Mouse (Mus musculus): ENCODE measurements around the gene Ugt1a9. TPM values are rescaled to one million over a fixed set of nuclear protein-coding genes. Genes with fewer than 3 reads are reported as not detected.
"Not testable (repeated sequence)": the region's sequence is repeated elsewhere in the genome, so short reads cannot be mapped to it uniquely, and the experiment has no call there.

The Ugt1a9 gene
- total and polyA plus RNA-seq, 3 experiments, result 0.27 TPM; not detected in 2

DNA sequence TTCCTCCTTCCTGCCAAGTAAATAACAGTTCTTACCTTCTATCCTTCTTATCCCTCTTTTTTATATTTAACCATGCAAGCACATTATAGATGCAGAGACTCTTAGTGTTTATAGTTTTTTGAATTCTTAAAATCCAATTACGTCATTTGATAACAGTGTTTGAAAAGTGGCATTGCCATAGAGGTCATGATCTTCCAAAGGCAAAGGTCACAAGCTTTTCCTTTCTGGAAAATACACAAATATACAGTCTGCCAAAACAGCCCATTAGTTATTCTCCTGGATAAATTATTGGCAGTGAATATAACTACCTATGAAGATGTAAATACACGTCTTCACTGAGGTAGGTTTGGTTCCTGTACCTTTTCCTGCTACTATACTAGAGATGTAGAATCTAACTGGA is 3.9 kb downstream of the Ugt1a9 start:
- DNase-seq (ENCODE audit: low spot score) (no peak), ATAC-seq (ENCODE audit: extremely low read depth, insufficient number of reproducible peaks, low FRiP score, poor library complexity, severe bottlenecking) (no peak)
- Histone ChIP-seq H3K36me3 (replicated peaks) (no peaks in the 10 kb centered on the region), H3K4me1 (ENCODE audit: insufficient read depth, low read depth, low read length) (peaks cover 6% of the 10 kb centered on the region), H3K4me3 (ENCODE audit: low read depth, low read length) (no peak overlapping the region), H3K27me3 (ENCODE audit: insufficient read depth, low read length) (peaks cover 9% of the 10 kb centered on the region), H3K9me3 (replicated peaks) (no peaks in the 10 kb centered on the region)
- no peak for TF ChIP-seq GATA2 (IDR thresholded peaks at IDR 0.05; ENCODE audit: borderline replicate concordance, low read depth, low read length)
- TF ChIP-seq TAL1 (conservative IDR thresholded peaks at IDR 0.05; ENCODE audit: low read depth, low read length), result no peak
- TF ChIP-seq GATA1 (IDR thresholded peaks at IDR 0.05; ENCODE audit: borderline replicate concordance, low read length), result no peak
- no peak for TF ChIP-seq CTCF (IDR thresholded peaks at IDR 0.05; ENCODE audit: low read depth, low read length)
- no peak for TF ChIP-seq POLR2AphosphoS5 (IDR thresholded peaks at IDR 0.05; ENCODE audit: insufficient replicate concordance, low read depth, low read length)

DNA sequence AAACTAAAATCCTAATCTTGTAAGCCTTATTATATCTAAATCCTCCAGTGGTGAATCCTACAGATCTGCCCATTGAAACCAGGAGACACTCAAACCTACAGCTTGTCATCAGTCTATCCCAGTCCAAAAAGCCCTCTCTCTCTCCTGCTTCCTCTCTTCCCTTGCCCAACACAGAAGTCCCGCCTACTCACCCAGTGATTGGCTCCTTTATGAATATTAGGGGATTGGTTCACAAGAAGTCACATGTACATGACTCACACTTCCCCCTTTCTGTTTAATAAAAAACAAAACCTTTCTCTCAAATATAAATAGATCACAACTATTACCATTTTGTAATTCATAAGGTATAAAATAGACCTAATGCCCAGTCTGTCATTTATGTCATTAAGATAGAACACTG is 6.5 kb downstream of the Ugt1a9 start:
- Histone ChIP-seq H3K9me3 (replicated peaks) (no peaks in the 10 kb centered on the region), H3K36me3 (replicated peaks) (no peaks in the 10 kb centered on the region), H3K4me1 (ENCODE audit: insufficient read depth, low read depth, low read length) (peaks cover 6% of the 10 kb centered on the region), H3K27me3 (ENCODE audit: insufficient read depth, low read length) (peaks cover 11% of the 10 kb centered on the region), H3K4me3 (ENCODE audit: low read depth, low read length) (no peak overlapping the region)
- TF ChIP-seq TAL1 (conservative IDR thresholded peaks at IDR 0.05; ENCODE audit: low read depth, low read length), result no peak
- TF ChIP-seq GATA1 (IDR thresholded peaks at IDR 0.05; ENCODE audit: borderline replicate concordance, low read length), result no peak
- ATAC-seq (ENCODE audit: extremely low read depth, insufficient number of reproducible peaks, low FRiP score, poor library complexity, severe bottlenecking), result peak; percentile 66
- peak; percentile 6 for DNase-seq (ENCODE audit: low spot score)

DNA sequence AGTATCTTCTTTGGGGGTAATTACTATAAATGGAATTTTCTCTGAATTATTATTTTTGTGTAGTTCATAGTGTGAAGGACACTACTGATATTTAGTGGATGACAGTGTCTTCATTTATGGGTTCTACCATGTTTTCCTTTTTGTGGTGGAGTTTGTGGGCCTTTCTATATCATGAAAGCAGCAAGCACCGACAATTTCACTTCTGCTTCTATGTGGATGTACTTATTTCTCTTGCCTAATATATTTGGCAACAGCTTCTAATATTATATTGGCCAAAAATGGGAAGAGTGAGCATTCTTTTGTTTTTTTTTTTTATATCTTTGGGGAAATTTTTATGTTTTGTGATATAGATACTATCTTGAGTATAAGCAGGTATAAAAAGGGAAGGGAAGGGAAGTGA is 11.1 kb downstream of the Ugt1a9 start:
- H3K4me1 ChIP-seq (ENCODE audit: insufficient read depth, low read depth, low read length), result peaks cover 5% of the 10 kb centered on the region
- DNase-seq (ENCODE audit: low spot score) (no peak), ATAC-seq (ENCODE audit: extremely low read depth, insufficient number of reproducible peaks, low FRiP score, poor library complexity, severe bottlenecking) (no peak)
- peaks cover 22% of the 10 kb centered on the region for H3K27me3 ChIP-seq (ENCODE audit: insufficient read depth, low read length)
- no peaks in the 10 kb centered on the region for H3K9me3 ChIP-seq (replicated peaks)
- no peak overlapping the region for H3K4me3 ChIP-seq (ENCODE audit: low read depth, low read length)
- no peaks in the 10 kb centered on the region for H3K36me3 ChIP-seq (replicated peaks)
- TF ChIP-seq TAL1 (conservative IDR thresholded peaks at IDR 0.05; ENCODE audit: low read depth, low read length), result no peak
- TF ChIP-seq GATA1 (IDR thresholded peaks at IDR 0.05; ENCODE audit: borderline replicate concordance, low read length), result no peak
- TF ChIP-seq CTCF (IDR thresholded peaks at IDR 0.05; ENCODE audit: low read depth, low read length), result no peak
- no peak for TF ChIP-seq POLR2AphosphoS5 (IDR thresholded peaks at IDR 0.05; ENCODE audit: insufficient replicate concordance, low read depth, low read length)

DNA sequence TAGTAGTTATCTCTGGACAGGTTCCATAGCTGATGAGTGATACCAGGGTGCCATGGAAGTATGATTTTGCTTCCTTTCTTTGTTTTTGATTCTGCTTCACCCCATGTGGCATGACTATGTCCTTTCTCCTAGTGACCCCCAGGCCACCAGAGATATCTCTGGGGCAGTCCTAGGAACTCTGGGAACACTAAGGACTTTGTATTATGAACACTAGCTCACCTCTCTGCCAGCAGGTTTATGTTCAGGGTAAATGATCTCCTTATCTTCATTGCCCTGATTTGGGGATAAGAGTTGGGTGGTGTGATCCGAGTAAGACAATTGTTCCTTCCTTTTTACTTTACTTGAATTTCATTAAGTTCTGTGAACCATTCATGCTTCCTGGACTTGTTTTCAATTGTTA is 15.5 kb downstream of the Ugt1a9 start:
- no peak for DNase-seq (ENCODE audit: low spot score)
- no peaks in the 10 kb centered on the region for H3K36me3 ChIP-seq (replicated peaks)
- TF ChIP-seq GATA2 (IDR thresholded peaks at IDR 0.05; ENCODE audit: borderline replicate concordance, low read depth, low read length), result no peak
- TF ChIP-seq GATA1 (IDR thresholded peaks at IDR 0.05; ENCODE audit: borderline replicate concordance, low read length), result no peak
- TF ChIP-seq POLR2AphosphoS5 (IDR thresholded peaks at IDR 0.05; ENCODE audit: insufficient replicate concordance, low read depth, low read length), result no peak
- TF ChIP-seq TAL1 (conservative IDR thresholded peaks at IDR 0.05; ENCODE audit: low read depth, low read length), result no peak
- no peak for TF ChIP-seq CTCF (IDR thresholded peaks at IDR 0.05; ENCODE audit: low read depth, low read length)
- H3K4me1 ChIP-seq (ENCODE audit: insufficient read depth, low read depth, low read length), result no peaks in the 10 kb centered on the region
- H3K4me3 ChIP-seq (ENCODE audit: low read depth, low read length), result no peak overlapping the region
- peaks cover 39% of the 10 kb centered on the region for H3K27me3 ChIP-seq (ENCODE audit: insufficient read depth, low read length)
- no peak for ATAC-seq (ENCODE audit: extremely low read depth, insufficient number of reproducible peaks, low FRiP score, poor library complexity, severe bottlenecking)
- no peaks in the 10 kb centered on the region for H3K9me3 ChIP-seq (replicated peaks)

DNA sequence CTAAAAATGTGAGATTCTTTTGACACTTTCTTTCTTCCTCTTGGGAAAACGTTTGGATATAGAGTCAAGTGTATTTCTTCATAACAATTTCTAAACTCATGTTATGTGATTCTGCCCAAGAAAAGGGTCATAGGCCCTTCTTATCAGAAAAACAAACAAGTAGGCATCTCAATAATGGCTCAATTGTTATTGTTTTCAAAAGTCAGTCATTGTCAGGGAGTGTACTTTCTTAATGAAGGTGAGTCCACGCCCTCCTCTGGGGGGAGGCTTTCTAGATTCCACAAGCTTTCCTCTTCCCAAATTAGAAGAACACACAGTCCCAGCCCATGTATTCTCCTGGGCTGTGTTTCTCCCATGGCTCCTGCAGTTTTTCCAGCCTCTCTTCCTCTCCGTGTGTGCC is 16.9 kb downstream of the Ugt1a9 start, which contains the start of gene Ugt1a8:
Gene Ugt1a8 (plus strand): TSS at position 301 of the 400 bp plus-strand sequence.
- DNase-seq (ENCODE audit: low spot score) (no peak), ATAC-seq (ENCODE audit: extremely low read depth, insufficient number of reproducible peaks, low FRiP score, poor library complexity, severe bottlenecking) (no peak)
- no peak for TF ChIP-seq GATA1 (IDR thresholded peaks at IDR 0.05; ENCODE audit: borderline replicate concordance, low read length)
- TF ChIP-seq TAL1 (conservative IDR thresholded peaks at IDR 0.05; ENCODE audit: low read depth, low read length), result no peak
- no peak for TF ChIP-seq POLR2AphosphoS5 (IDR thresholded peaks at IDR 0.05; ENCODE audit: insufficient replicate concordance, low read depth, low read length)
- TF ChIP-seq CTCF (IDR thresholded peaks at IDR 0.05; ENCODE audit: low read depth, low read length), result no peak
- TF ChIP-seq GATA2 (IDR thresholded peaks at IDR 0.05; ENCODE audit: borderline replicate concordance, low read depth, low read length), result no peak
- Histone ChIP-seq H3K4me1 (ENCODE audit: insufficient read depth, low read depth, low read length) (peaks cover 3% of the 10 kb centered on the region; the same call in 1 of the 2 replicates), H3K27me3 (ENCODE audit: insufficient read depth, low read length) (peaks cover 38% of the 10 kb centered on the region), H3K36me3 (replicated peaks) (no peaks in the 10 kb centered on the region), H3K9me3 (replicated peaks) (no peaks in the 10 kb centered on the region), H3K4me3 (ENCODE audit: low read depth, low read length) (no peak within 1 kb of the TSS)

DNA sequence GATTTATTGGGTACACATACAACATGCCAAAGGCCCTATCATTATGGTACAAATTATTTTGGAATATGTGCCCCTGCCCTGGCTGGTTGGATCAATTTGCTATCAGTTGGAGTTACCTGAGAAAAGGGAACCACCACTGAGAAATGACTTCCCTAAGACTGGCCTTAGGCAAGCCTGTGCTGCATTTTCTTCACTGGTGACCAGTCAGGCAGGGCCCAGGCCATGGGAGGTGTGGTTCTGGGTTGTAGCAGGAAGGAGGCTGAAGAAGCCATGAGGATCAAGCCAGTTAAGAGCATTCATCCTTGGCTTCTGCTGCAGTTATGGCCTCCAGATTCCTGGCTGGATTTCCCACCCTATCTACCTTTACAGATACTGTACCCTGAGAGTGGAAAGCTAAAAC is 21.7 kb downstream of the Ugt1a9 start:
- Histone ChIP-seq H3K27me3 (ENCODE audit: insufficient read depth, low read length) (peaks cover 41% of the 10 kb centered on the region), H3K4me3 (ENCODE audit: low read depth, low read length) (no peak overlapping the region), H3K36me3 (replicated peaks) (no peaks in the 10 kb centered on the region), H3K4me1 (ENCODE audit: insufficient read depth, low read depth, low read length) (peaks cover 18% of the 10 kb centered on the region), H3K9me3 (replicated peaks) (no peaks in the 10 kb centered on the region)
- TF ChIP-seq GATA2 (IDR thresholded peaks at IDR 0.05; ENCODE audit: borderline replicate concordance, low read depth, low read length) (no peak), TAL1 (conservative IDR thresholded peaks at IDR 0.05; ENCODE audit: low read depth, low read length) (no peak), GATA1 (IDR thresholded peaks at IDR 0.05; ENCODE audit: borderline replicate concordance, low read length) (no peak), CTCF (IDR thresholded peaks at IDR 0.05; ENCODE audit: low read depth, low read length) (no peak), POLR2AphosphoS5 (IDR thresholded peaks at IDR 0.05; ENCODE audit: insufficient replicate concordance, low read depth, low read length) (no peak)
- no peak for DNase-seq (ENCODE audit: low spot score)
- ATAC-seq (ENCODE audit: extremely low read depth, insufficient number of reproducible peaks, low FRiP score, poor library complexity, severe bottlenecking), result no peak

DNA sequence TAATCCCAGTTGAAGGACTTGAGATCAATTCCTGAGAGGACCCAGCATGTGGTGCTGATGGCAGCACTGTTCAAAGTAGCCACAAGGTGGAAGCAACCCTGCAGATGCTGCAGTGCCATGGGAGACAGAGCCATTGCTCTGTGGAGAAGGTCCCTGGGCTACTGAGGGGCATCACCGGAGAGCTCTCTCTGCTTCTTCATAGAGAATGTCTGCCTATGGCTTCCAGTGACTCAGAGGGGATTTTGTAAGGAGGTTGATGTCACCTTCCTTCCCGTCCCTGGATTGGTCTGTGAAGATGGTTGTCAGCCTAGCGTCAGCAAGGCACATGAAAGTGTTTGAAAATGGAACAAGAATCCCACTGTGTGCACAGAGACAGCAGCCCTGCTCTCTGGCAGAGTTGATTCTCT is 23.7 kb downstream of the Ugt1a9 start:
- H3K27me3 ChIP-seq (ENCODE audit: insufficient read depth, low read length), result peaks cover 28% of the 10 kb centered on the region
- not testable (repeated sequence) for H3K36me3 ChIP-seq (replicated peaks); H3K4me3 ChIP-seq (ENCODE audit: low read depth, low read length); H3K9me3 ChIP-seq (replicated peaks); DNase-seq (ENCODE audit: low spot score)
- peaks cover 22% of the 10 kb centered on the region for H3K4me1 ChIP-seq (ENCODE audit: insufficient read depth, low read depth, low read length)
- ATAC-seq (ENCODE audit: extremely low read depth, insufficient number of reproducible peaks, low FRiP score, poor library complexity, severe bottlenecking), result peak; percentile 51; the same call in 1 of the 2 replicates
